Mouse (Mus musculus) embryonic fibroblast, embryonic 13.5 days (primary cell): Measurements from ENCODE around the gene Sec14l2.
"Not testable (repeated sequence)": the region's sequence is repeated elsewhere in the genome, so short reads cannot be mapped to it uniquely, and the experiment has no call there.

Experiments used
- CTCF ChIP-seq: IDR thresholded peaks from 2 replicates; pipeline ENCODE4 v1.5.1; 2011; ENCODE audit warnings: mild to moderate bottlenecking, control low read depth, low read length, moderate library complexity, borderline replicate concordance; ENCODE audit not compliant: insufficient read depth
- POLR2A ChIP-seq: IDR thresholded peaks from 2 replicates; pipeline ENCODE4 v1.6.1; 2011; ENCODE audit warnings: low read depth, mild to moderate bottlenecking, control low read depth, low read length, moderate library complexity

GRCm38 (mm10) chr11:4128461-4128860 lies 5.2 kb upstream of the Sec14l2 start:
- not testable (repeated sequence) for TF ChIP-seq CTCF, POLR2A
